In the genomic region with DNA sequence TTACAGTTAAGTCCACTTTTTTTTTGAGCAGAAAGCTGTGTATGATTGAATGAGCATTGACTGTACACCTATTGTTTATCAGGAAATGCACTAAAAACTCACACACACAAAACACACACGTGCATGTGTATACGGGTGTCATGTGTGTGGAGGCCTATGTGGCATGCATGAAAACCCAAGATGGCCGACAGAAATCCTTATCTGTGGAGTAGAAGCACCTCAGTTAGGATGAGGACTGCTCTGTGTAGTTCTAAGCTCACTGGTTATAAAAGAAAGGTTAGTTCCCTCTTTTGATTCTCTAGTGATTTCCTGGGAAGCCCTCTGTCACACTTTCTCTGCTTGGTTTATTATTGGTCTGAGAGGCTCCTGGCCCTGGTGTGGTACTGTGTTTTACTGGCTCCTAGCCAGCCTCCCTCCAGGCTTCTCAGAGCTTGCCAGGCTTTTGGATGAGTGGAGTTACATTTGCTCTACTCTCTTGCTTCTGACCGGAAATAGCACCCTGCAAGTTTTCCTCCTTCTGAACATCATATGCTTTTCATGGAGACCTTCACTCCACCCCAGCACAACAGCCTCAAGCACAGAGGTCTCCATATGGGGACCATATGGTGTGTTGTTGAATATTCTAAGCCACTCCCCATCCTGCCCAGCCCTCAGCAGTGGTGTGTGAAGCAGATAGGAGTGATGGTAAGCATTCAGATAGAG, we compare ENCODE assay signal across 9 mouse cellular contexts. TPM values are rescaled to one million over a fixed set of nuclear protein-coding genes. Genes with fewer than 3 reads are reported as not detected.
DNase-seq lines count a peak whose midpoint lies in the region; ATAC-seq and TF ChIP-seq lines count a peak whose summit lies in the region.
"Had no signal": no experiment of that assay in that cellular context is flagged by ENCODE, and none has a peak within 500 bp of the region (broad histone marks: within the 10 kb centered on the region; RNA-seq: fewer than 3 reads in every experiment).

No protein-coding gene starts in this region.

- peak; percentile 71 for ATAC-seq in intestine, embryonic 15.5 days
- ATAC-seq in intestine, postnatal 0 days, result no peak
- peak; percentile 75; the same call in 1 of the 2 replicates for ATAC-seq in forebrain, embryonic 12.5 days (ENCODE audit: low FRiP score)
- no peak for ATAC-seq in limb, embryonic 15.5 days (ENCODE audit: insufficient number of reproducible peaks, low FRiP score, low TSS enrichment, low read depth)

- no peak overlapping the region for H3K4me3 ChIP-seq in intestine, embryonic 15.5 days (replicated peaks)
- H3K4me3 ChIP-seq in intestine, postnatal 0 days (ENCODE audit: low read depth, low read length), result no peak overlapping the region
- no peak overlapping the region for H3K4me3 ChIP-seq in forebrain, embryonic 12.5 days (replicated peaks)
- H3K4me3 ChIP-seq in limb, embryonic 15.5 days, result no peak overlapping the region
- H3K4me3 ChIP-seq: neural tube, embryonic 12.5 days had no signal

- no peaks in the 10 kb centered on the region for H3K27me3 ChIP-seq in intestine, embryonic 15.5 days (replicated peaks)
- no peaks in the 10 kb centered on the region for H3K27me3 ChIP-seq in intestine, postnatal 0 days (replicated peaks; ENCODE audit: control insufficient read depth, insufficient read depth, low read length)
- no peaks in the 10 kb centered on the region; the same call in 1 of the 2 replicates for H3K27me3 ChIP-seq in forebrain, embryonic 12.5 days
- H3K27me3 ChIP-seq in limb, embryonic 15.5 days, result no peaks in the 10 kb centered on the region
- H3K27me3 ChIP-seq: neural tube, embryonic 12.5 days had no signal

- no peak overlapping the region for H3K4me2 ChIP-seq in intestine, embryonic 15.5 days (replicated peaks)
- H3K4me2 ChIP-seq in intestine, postnatal 0 days (replicated peaks; ENCODE audit: low read depth), result no peak overlapping the region
- H3K4me2 ChIP-seq in forebrain, embryonic 12.5 days, result no peak overlapping the region
- no peak overlapping the region for H3K4me2 ChIP-seq in limb, embryonic 15.5 days
- H3K4me2 ChIP-seq: neural tube, embryonic 12.5 days had no signal

- 74% methylated on average over 4 of the region's 4 CpGs for WGBS in intestine, embryonic 15.5 days
- 80% methylated on average over 4 of the region's 4 CpGs for WGBS in intestine, postnatal 0 days
- 88% methylated on average over 4 of the region's 4 CpGs for WGBS in forebrain, embryonic 12.5 days
- 56% methylated on average over 4 of the region's 4 CpGs for WGBS in limb, embryonic 15.5 days

- peaks cover 5% of the 10 kb centered on the region for H3K4me1 ChIP-seq in intestine, embryonic 15.5 days (replicated peaks)
- H3K4me1 ChIP-seq in intestine, postnatal 0 days (replicated peaks; ENCODE audit: control insufficient read depth, insufficient read depth, low read length), result no peaks in the 10 kb centered on the region
- H3K4me1 ChIP-seq in forebrain, embryonic 12.5 days, result peaks cover 6% of the 10 kb centered on the region
- peaks cover 13% of the 10 kb centered on the region for H3K4me1 ChIP-seq in limb, embryonic 15.5 days
- H3K4me1 ChIP-seq: neural tube, embryonic 12.5 days had no signal

- H3K9me3 ChIP-seq in intestine, embryonic 15.5 days, result no peaks in the 10 kb centered on the region
- H3K9me3 ChIP-seq in intestine, postnatal 0 days (ENCODE audit: control insufficient read depth), result no peaks in the 10 kb centered on the region
- H3K9me3 ChIP-seq in forebrain, embryonic 12.5 days, result no peaks in the 10 kb centered on the region
- no peaks in the 10 kb centered on the region for H3K9me3 ChIP-seq in limb, embryonic 15.5 days
- H3K9me3 ChIP-seq: neural tube, embryonic 12.5 days had no signal

- peak; percentile 95 for DNase-seq in cerebellum, adult 11-12 months
- no peak for DNase-seq in gastrocnemius, postnatal 25 days
- no peak for DNase-seq in gastrocnemius, postnatal 10 days
- no peak for DNase-seq in thymus, postnatal 36 days

- TF ChIP-seq CTCF in intestine, postnatal 0 days (IDR thresholded peaks at IDR 0.05; ENCODE audit: low read depth), result no peak

- no peak overlapping the region for H3K27ac ChIP-seq in intestine, embryonic 15.5 days
- H3K27ac ChIP-seq in intestine, postnatal 0 days (ENCODE audit: low read depth, low read length), result no peak overlapping the region
- peak overlapping the region; percentile 36 for H3K27ac ChIP-seq in forebrain, embryonic 12.5 days
- peak overlapping the region; percentile 78 for H3K27ac ChIP-seq in limb, embryonic 15.5 days
- H3K27ac ChIP-seq: neural tube, embryonic 12.5 days had no signal

- no peak overlapping the region for H3K9ac ChIP-seq in intestine, embryonic 15.5 days
- H3K9ac ChIP-seq in intestine, postnatal 0 days (ENCODE audit: low read depth, low read length), result no peak overlapping the region
- no peak overlapping the region for H3K9ac ChIP-seq in forebrain, embryonic 12.5 days
- H3K9ac ChIP-seq in limb, embryonic 15.5 days, result no peak overlapping the region
- H3K9ac ChIP-seq: neural tube, embryonic 12.5 days had no signal

- no peaks in the 10 kb centered on the region for H3K36me3 ChIP-seq in intestine, embryonic 15.5 days
- no peaks in the 10 kb centered on the region for H3K36me3 ChIP-seq in intestine, postnatal 0 days (ENCODE audit: control insufficient read depth, insufficient read depth)
- no peaks in the 10 kb centered on the region for H3K36me3 ChIP-seq in forebrain, embryonic 12.5 days (replicated peaks)
- H3K36me3 ChIP-seq in limb, embryonic 15.5 days, result no peaks in the 10 kb centered on the region
- H3K36me3 ChIP-seq: neural tube, embryonic 12.5 days had no signal

RNA-seq across cellular contexts. Expression of a gene that starts 48.6 kb away (rescaled TPM):
- 2.1 and 2.5 TPM in 2 replicates for polyA plus RNA-seq in intestine, embryonic 15.5 days (2015; fragmentation: Nextera tagmentation; extraction: Ambion mirVana)
- 0.71 and 0.72 TPM in 2 replicates for polyA plus RNA-seq in intestine, postnatal 0 days (2015; fragmentation: Nextera tagmentation; extraction: Ambion mirVana)
- polyA plus RNA-seq in forebrain, embryonic 12.5 days (2016; fragmentation: Nextera tagmentation; extraction: Ambion mirVana), result 8.4 and 13.8 TPM in 2 replicates
- 170 and 178 TPM in 2 replicates for polyA plus RNA-seq in limb, embryonic 15.5 days (2015; fragmentation: Nextera tagmentation; extraction: Ambion mirVana)
- total RNA-seq in gastrocnemius, postnatal 25 days (2021), result under 1 TPM; 0.16 to 0.36 TPM
- under 1 TPM; 0.47 to 0.86 TPM for total RNA-seq in gastrocnemius, postnatal 10 days (2021)

Comparison
In these comparisons a context has a peak if more than half of its experiments do, and no peak if none do; other contexts are left out.
1. ATAC-seq: peak in intestine, embryonic 15.5 days (single experiment) and forebrain, embryonic 12.5 days (single experiment); none in intestine, postnatal 0 days (single experiment) and limb, embryonic 15.5 days (single experiment).
2. H3K27ac ChIP-seq: peak in forebrain, embryonic 12.5 days (single experiment) and limb, embryonic 15.5 days (single experiment); none in intestine, embryonic 15.5 days (single experiment) and intestine, postnatal 0 days (single experiment).
3. RNA of a gene that starts 48.6 kb away (polyA plus RNA-seq): 170 to 178 TPM in limb, embryonic 15.5 days; 8.4 to 13.8 TPM in forebrain, embryonic 12.5 days, 2.1 to 2.5 TPM in intestine, embryonic 15.5 days and 0.71 to 0.72 TPM in intestine, postnatal 0 days; every median in the first group is over 10 times any median in the second.